Mouse (Mus musculus) frontal cortex, adult (tissue): Measurements from ENCODE around the gene Plxna4.

Source experiments
- ATAC-seq: cut with Nextera tagmentation; 2 replicates; pipeline ENCODE4 v1.9.2; 2017; ENCODE audit warnings: mild to moderate bottlenecking, moderate library complexity, mixed read lengths; ENCODE audit not compliant: low TSS enrichment

Gene Plxna4

DNA sequence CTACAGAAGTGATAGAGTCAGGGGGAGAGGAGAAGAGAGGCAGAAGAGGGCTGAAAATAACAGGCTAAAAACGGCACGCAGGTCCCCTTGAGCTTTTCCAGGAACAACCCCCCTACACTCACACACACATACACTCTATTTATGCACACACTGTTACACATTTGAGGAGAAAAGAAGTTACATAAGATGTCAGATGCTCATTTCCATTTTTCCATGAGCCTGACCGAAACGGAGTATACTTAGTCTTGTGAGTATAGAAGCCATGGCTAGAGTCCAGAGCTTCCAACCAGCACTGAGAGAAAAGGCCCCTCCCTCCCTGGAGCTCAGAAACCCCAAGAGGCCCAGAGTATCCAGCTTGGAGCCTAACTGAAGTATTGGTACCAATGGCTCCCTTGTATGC, 112.0 kb downstream of the Plxna4 start:
- peak; percentile 51 for ATAC-seq

DNA sequence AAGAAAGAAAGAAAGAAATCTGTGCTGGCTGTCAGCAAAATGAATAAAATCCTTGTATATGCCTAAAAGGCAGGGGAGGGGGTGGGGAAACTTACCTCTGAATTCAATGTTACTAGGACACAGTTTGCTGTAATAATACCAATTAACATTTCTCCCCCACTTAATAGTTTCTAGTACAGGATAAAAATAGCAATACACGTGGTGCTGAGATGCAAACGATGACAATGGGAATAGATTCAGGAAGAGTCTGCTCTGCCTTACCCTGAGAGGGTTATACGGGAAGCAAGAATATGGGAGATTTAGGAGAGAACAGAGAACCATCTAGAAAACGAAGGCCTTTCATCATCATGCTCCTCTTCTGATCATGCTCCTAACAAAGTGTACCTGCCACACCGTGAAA, 115.9 kb downstream of the Plxna4 start:
- no peak for ATAC-seq

DNA sequence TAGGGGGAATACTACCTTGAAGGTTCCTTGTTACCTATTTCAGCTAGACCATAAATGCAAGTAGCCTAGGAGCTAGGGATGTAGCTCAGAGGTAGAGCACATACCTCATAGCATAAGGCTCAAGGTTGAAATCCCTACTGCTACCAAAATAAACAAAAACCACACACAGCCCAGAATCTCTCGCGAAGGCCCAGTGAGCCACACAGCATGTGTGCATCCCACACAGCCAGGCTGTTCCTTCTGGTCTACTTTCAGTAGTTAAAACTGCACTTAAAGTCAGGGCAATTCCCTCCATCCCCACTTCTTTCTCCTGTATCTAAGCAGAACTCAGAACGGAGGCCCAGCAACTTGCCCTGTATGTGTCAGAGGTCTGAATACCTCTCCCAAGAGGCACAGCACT, 116.4 kb downstream of the Plxna4 start:
- peak; percentile 70 for ATAC-seq

DNA sequence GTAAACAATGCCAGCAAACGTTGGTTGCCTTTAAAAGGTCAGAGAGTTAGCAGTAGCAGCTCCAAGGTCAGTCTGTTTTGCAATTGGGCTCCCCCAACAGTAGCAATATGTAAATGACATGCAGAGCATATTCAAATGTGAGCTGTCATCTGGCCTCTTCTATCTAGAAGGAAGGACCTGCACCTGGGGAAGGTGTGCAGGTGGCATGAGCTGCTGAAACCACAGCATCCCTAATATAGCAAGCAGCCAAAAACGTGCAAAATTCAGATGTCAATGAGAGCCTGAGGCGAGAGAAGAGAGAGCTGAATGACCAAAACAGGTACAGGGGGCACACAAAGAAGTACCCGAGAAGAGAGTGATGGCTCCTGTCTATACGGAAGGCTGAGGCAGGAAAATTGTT, 118.8 kb downstream of the Plxna4 start:
- ATAC-seq: no peak

DNA sequence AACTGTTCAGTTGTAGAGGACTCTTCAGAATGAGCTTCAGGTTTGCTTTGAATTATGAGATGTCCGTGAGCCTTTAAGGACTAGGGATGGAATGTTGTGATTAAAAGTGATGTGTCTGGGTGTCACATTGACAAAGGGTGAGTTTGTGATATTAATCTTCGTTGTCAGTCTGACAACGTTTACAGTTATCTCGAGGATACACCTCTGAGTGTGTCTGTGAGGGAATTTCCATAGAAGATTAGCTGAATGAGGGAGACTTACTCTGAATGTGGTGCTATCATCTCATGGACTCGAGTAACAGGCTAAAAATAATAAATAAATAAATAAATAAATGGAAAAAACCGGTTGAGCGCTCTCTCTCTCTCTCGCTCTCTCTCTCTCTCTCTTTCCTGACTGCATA, 122.9 kb downstream of the Plxna4 start:
- ATAC-seq: no peak

DNA sequence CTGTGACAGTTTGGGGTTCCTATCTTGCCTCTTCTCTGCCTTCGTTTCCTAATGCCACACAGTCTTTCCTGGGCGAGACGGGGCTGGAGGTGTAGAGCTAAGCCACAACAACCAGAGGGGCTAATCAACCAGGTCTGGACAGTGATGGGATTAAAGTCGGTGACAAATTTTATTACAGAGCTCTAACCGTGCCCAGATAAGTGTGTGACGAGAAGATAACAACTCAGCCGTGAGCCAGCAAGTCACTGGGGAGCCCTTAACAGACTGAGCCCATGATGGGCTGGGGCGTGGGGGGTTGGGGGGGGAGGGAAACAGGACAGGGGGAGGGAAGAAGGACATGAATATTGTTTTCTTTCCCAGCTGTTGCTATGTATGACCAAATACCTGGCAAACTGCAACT, 123.4 kb downstream of the Plxna4 start:
- ATAC-seq: no peak

DNA sequence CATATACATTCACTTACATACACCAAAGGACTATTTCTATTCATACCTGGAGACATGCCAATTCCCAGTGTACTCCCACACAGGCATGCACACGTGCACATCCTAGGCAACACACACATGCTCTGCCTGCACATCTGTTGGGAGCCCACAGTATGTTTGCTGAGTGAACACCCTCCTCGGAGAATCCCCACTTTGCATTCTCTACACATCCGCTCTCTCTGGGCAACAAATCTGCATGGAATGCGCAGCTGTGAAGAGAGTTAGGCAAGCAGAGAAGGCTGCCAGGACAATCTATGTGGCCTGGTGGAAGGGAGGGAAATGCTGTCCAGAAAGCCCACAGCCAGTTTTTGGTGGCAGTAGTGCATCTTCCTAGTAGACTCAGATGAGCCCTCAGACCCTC, 123.9 kb downstream of the Plxna4 start:
- peak; percentile 53 for ATAC-seq

DNA sequence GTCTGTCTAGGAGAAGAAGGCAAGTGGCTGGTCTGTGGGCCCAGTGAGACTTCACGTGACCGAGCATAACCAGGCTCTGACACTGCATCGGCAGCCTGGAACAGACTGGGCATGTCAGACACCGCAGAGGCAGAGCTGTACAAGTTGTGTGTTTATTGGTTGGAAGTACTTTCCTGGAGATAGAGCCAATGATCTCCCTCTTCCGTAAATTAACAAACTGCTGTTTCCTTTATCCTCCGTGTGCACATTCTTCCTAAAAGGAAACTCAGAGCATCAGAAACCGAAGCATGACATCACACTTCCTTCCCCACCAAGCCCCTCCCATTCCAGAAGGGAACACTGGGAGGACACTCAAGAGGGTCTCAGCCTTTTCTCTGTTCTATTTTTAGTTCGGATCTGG, 127.6 kb downstream of the Plxna4 start:
- ATAC-seq: peak; percentile 54

DNA sequence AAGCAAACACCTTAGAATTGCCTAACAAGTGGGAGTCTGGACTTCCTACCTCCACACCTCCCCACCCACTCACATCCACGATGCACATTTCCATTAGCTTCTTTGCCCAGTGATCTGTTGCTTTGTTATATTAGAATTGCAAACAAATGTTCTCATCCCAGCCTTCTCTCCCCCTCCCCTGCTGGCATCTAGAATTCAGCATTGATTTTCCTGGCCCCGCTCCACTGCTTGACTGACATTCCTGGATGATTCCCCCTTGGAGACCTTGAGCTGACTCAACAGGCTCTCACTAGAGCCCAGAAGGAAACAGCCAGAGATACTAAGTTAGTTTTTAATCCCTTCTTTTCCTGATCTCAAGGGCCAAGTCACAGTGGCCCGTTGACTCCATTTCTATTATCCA, 131.4 kb downstream of the Plxna4 start:
- no peak for ATAC-seq

DNA sequence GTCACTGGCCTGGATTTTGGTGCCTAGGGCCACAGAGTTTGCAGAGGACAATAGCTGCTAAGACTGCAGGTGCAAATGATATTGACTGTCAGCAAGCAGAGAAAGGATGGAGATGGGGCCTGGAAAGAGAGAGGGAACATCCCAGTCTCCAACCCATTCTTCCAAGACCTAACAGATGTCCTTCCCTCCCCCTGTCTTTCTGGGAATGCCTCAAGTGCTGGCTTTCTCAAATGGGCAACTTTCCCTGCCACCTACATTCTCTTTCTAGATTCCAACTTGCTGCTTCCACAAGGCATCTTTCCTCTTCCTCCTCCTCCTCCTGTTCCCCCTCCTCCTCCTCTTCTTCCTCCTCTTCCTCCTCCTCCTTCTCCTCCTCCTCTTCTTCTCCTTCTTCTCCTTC, 136.1 kb downstream of the Plxna4 start:
- ATAC-seq: peak; percentile 82

DNA sequence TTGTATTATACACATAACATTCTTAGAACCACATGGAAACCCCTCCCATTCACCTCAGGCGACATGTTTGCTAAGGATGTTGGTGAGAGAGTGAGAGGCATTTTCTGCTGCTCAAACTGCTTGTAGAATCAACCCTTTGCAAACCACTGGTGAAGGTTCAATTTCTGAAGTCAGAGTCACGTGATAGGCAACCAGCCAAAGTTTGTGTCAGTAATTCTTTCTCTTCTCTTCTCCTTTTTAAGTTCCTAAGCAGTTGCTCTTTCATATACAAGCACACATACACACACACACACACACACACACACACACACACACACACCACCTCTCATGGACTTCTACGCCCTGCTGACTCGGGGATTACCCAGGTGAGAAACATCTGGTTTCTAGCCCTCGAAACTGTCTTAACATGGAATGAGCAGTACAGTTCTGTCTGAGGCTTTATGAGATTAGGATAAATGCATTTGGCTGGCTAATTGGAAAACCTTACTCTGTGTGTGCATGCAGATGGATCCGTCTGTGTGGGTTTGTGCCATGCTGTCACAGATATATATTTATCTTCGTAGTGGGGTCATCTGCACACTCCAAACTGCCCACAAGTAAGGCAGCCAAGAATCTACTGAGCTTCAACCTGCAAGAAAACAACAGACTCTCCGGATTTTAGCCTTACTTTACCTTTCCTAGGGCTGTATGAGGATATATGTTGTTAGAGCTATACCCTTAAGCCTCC, 138.6 kb downstream of the Plxna4 start:
- ATAC-seq: 0 out of 2 replicates have a peak, but pooled peaks have one; percentile 9

DNA sequence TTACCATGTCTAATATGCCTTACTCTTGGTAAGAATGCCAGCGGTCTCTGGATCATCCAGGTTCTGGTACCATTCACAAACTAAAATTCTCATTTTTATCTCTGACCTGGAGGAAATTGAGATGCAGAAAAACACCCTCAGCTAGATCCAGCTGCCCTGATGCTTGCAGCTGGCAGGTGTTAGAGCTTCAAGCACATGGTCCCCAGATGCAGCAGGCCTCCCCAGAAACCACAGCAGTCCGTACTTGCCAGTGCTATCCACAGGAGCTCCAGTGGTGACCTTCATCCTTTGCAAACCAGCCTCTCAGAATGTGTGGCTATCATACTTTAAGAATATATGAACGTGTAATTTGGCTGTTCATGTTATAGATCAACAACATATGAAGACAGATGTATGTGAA, 139.2 kb downstream of the Plxna4 start:
- ATAC-seq: no peak

DNA sequence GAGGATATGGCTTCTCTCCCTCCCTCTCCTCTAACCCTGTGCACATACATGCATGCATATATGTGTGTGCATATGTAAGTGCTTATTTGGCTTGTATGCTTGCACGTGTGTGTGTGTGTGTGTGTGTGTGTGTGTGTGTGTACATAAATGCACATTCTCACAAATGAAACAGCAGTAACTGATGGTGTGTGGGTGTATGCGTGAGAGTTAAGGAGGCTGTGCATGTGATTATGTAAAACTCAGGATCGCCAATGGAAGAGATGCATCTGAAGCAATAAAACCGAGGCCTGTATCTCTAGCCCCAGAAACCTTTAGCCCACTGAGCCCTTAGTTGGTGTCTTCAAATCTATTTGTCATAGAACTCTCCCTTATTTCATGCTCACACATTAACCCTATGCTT, 141.7 kb downstream of the Plxna4 start:
- no peak for ATAC-seq

DNA sequence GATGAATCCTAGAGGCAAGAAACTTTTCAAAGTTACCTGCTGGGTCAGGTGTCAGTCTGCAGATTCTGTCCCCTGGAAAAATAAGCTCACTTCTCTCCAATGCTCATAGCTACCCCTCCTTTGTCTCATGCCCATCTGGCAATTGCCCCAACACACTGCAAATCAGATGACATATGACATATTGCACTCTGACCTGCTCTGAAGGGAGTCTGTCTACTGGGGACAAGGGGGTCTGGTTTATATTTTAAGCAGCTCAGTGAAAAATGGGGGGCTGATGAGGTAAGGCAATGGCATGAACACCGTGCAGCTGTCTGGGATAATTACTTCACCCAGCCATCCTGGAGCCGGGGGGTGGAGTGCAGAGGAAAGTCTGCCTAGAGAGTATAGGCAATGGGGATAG, 142.7 kb downstream of the Plxna4 start:
- no peak for ATAC-seq

DNA sequence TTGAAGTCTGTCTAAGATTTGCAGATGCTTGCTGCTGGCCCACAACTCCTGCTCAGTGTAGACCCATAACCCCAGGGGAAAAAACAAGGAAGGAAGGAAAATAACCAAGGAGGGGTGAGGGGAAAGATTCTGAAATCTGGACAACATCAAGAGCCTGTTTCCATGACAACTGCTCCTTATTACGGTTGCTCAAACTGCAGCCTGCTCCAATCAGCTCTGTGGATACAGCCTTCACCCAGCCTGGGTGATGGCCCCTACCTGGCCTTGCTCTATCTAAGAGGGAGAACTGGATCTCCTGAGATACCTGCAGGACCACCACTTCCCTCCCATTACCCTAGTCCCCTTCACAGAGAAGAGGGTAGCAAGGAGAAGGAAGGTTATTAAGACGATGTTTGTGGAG, 143.6 kb downstream of the Plxna4 start:
- peak; percentile 42 for ATAC-seq

DNA sequence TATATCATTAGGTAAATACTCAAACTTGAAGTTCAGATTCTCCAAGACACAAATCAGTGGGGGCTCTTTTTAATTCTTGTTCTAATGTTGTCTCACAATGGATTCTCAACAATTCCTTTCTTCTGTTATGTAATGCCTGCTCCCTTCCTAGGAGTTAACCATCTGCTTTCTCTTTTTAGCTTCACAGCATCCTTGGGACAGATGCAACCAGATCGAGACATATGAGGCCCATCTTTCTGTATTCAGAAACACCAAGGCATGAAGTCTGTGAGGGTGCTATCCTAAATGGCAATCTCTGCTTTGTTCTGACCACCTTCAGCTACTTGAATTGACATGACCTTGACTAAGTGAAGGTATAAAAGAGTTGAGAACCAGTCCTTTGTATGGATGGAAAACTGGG, 144.3 kb downstream of the Plxna4 start:
- ATAC-seq: peak; percentile 48

DNA sequence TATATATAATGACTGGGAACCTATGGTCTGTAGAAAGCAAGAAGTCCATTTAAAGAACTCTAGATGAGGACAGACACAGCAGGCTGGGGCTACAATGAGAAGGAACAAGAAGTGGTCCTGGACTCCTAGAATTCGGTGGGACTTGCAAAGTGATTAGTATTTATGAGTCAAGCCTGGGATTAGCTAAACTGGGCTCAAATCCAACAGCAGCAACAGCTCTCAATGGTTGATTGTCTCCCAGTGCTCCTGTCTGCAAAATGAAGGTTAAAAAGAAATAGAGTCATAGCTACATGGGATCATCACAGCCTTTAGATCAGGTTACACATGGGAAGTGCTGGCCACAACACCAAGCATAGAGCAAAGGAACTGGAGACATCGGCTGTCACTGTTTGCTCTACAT, 148.6 kb downstream of the Plxna4 start:
- no peak for ATAC-seq

DNA sequence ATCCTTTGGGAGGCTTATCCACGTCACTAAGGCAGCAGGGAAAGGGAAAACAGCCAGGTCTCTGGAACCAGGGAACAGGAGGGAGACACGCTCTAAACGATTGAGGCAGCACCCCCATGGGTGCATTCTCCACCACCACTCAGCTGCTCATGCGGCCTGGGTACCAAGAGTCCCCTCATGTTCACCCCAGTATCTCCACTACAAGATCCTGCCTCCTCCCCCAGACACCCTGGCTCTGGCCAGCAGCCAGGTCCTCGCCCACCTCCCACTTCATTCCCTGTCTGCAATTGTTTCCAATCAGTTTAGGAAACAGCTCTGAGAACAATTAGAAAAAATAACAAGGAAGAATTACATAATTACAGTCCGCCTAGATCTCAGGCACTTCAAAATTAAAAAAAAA, 150.8 kb downstream of the Plxna4 start:
- ATAC-seq: 0 out of 2 replicates have a peak, but pooled peaks have one; percentile 36

DNA sequence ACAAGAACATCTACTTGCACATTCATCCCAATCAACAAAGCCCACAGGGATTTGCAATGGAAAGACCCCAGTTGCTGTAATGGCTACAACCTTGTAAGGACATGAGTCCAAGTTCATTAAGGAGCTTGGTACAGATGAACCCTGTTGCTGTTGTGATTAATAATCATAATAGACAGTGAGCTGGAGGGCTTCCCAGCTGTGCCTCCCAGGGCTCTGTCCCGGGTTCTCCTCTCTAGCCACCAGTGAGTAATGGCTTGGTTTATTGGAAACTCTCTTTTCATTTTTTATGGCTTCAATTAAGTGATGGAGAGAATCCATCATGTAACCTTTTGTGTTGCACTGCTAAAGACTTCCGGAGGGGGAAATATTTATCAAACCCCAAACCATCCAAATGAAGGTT, 164.9 kb downstream of the Plxna4 start:
- no peak for ATAC-seq

DNA sequence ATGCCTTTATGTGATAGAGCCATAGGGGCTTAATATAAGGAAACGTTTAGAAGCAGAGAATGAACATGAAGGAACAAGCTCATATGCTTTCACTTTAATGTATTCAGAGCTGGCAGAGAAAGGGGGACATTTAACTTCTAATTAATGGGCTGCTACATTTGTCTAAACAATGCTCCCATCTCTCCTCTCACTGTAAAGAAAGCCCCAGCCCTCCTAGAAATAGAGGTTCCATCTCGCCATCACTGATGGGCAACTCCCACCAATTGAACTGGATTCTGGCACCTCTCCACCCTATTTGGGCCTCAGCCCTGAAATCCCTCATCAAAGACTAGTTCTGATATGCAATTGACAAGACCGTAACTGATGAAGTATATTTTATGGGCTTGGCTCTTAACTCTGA, 167.4 kb downstream of the Plxna4 start:
- ATAC-seq: no peak

DNA sequence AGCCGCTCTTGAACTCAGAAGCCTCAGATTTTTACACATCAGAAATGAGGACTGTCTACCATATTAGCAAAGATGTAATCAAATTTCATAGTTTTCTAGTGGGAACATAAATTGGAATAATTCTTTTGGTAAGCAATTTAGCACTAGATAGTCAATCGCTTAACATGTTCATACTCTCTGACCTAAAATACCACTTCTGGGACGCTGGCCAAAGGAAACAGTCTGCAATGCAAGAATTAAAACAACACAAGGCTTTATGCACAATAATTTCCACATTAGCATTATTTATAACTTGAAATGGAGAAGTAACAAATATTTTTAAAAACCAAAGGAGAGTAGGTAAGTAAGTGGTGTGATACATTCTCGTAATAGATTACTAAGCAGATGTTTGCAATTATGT, 170.6 kb downstream of the Plxna4 start:
- ATAC-seq: no peak

DNA sequence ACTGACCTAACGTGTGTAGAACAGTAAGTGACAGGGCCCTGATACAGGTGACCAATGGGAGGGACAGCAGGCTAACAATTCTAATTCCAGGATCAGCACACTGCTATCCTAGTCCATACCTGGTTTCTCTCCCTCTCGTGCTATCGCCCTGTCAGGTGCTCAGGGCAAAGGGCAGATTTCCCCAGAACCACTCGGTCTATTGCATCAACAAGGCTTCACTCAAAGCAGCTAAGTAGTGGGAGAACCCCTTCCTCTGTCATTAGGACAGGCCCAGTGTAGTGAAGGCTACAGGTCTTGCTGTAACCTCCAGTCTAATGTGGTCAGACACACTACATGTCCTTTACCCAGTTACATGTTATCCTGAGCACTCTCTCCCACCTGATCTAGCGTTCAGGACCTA, 176.7 kb downstream of the Plxna4 start:
- ATAC-seq: no peak

DNA sequence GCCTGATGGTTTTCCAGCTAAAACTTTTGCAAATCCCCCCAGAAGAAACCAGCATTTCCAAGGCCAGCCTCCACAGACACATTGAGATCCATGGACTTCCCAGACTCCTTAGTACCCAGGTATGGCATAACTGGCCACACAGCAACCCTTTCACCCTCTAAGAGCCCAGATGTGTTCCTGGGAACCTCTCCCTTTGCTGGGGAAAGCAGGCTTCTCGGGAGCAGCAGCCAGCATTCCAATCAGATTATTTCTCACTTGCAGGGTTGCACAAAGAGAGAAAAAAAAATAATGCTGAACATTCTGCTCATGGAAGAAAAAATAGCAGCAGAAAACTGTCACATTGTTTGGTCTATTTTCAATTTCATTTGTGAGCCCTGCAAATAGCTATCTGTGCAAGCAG, 178.4 kb downstream of the Plxna4 start:
- ATAC-seq: peak; percentile 48

DNA sequence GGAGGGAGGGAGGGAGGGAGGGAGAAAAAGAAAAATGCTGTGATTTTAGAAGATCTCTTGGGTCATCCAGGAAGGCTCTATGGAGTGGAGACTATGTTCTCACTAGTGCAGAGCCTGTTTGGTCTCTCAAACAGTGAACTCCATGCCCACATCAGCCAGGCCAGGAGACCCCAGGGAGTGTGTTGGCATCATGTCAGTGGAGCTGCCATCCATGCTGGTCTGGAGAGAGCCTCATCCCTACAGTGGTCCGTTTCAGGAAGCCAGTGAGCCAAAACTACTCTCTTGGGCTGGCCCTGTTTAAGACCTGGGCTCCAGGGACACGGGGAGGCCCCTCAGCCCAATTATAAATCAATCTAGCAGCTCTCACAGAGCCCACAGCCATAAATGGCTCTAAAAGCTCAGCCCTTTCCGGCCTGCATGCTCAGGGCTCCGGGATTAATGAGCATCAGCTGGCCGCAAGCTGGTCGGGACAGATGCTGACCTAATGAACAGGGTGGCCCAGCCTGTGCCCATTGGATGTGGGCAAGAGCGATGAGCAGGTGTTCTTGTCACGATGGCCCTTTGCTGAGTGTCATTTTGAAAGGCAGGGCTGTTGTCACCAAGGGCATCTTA, 180.3 kb downstream of the Plxna4 start:
- no peak for ATAC-seq
